Comparison of ENCODE assay signal across 8 mouse cellular contexts in the genomic region with DNA sequence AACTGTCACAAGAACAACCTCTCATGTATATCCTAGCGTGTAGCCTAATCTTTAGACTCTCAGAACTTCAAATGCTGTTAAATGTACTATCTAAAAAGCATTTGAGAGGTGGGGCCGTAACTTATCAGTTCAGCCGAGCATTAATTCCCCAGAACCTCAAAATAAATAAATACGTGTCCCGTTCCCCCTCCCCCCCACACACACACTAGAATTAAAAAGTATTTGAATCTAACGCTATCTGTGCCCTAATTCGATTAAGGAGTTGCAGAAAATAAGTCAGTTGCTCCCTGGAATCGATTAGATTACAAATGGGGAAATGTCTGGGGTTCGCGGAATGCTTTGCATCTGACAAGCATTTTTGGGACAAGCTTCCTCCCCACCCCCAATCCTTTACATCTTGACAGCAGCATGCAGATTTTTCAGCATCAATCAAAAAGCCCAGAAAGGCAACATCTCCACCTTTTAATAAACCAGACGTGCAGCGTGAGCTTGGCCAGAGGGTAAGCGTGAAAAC. TPM values are rescaled to one million over a fixed set of nuclear protein-coding genes. Genes with fewer than 3 reads are reported as not detected.
A peak's percentile ranks its signal among the peaks of the same experiment; 100 is the strongest.
DNase-seq lines count a peak whose midpoint lies in the region; ATAC-seq and TF ChIP-seq lines count a peak whose summit lies in the region.

No protein-coding gene starts in this region.

- H3K4me3 ChIP-seq in ES-Bruce4 (ENCODE audit: low read depth, low read length): no peak overlapping the region
- peak overlapping the region; percentile 66 for H3K4me3 ChIP-seq in hindbrain, embryonic 10.5 days
- H3K4me3 ChIP-seq in midbrain, embryonic 10.5 days: peak overlapping the region; percentile 67

- no peak for TF ChIP-seq POLR2A in ES-Bruce4 (IDR thresholded peaks at IDR 0.05; ENCODE audit: insufficient read depth, low read length)

- peaks cover 11% of the 10 kb centered on the region for H3K27me3 ChIP-seq in ES-Bruce4 (ENCODE audit: control insufficient read depth, insufficient read depth, low read length, poor library complexity, severe bottlenecking)
- H3K27me3 ChIP-seq in hindbrain, embryonic 10.5 days (ENCODE audit: insufficient read depth, poor library complexity, severe bottlenecking): peaks cover 30% of the 10 kb centered on the region
- H3K27me3 ChIP-seq in midbrain, embryonic 10.5 days (ENCODE audit: low read depth, poor library complexity, severe bottlenecking): peaks cover 48% of the 10 kb centered on the region

- TF ChIP-seq EP300 in ES-Bruce4 (IDR thresholded peaks at IDR 0.05; ENCODE audit: insufficient read depth, low read depth, low read length): no peak

- no peaks in the 10 kb centered on the region for H3K9me3 ChIP-seq in ES-Bruce4 (replicated peaks; ENCODE audit: control insufficient read depth, insufficient read depth, low read length, poor library complexity, severe bottlenecking)
- no peaks in the 10 kb centered on the region for H3K9me3 ChIP-seq in hindbrain, embryonic 10.5 days
- H3K9me3 ChIP-seq in midbrain, embryonic 10.5 days (replicated peaks): no peaks in the 10 kb centered on the region

- no peak overlapping the region for H3K27ac ChIP-seq in ES-Bruce4 (ENCODE audit: insufficient read depth, low read length)
- peak overlapping the region; percentile 85; the same call in 1 of the 2 replicates for H3K27ac ChIP-seq in hindbrain, embryonic 10.5 days
- peak overlapping the region; percentile 90 for H3K27ac ChIP-seq in midbrain, embryonic 10.5 days (replicated peaks)

- H3K9ac ChIP-seq in ES-Bruce4 (ENCODE audit: low read depth, poor library complexity, severe bottlenecking): peak overlapping the region; percentile 54; the same call in 1 of the 2 replicates

- peak; percentile 18 for DNase-seq in adrenal gland, adult 2 months
- no peak for DNase-seq in adrenal gland, postnatal 36 days
- DNase-seq in hindbrain, embryonic 10.5 days (ENCODE audit: low spot score): no peak
- DNase-seq in midbrain, embryonic 10.5 days (ENCODE audit: low spot score): no peak
- no peak for DNase-seq in T-cell, adult 2 months (ENCODE audit: low spot score)

- TF ChIP-seq CTCF in ES-Bruce4 (IDR thresholded peaks at IDR 0.05; ENCODE audit: low read depth, low read length): no peak

- no peaks in the 10 kb centered on the region for H3K36me3 ChIP-seq in ES-Bruce4 (ENCODE audit: control insufficient read depth, insufficient read depth, low read length, poor library complexity, severe bottlenecking)
- H3K36me3 ChIP-seq in hindbrain, embryonic 10.5 days: peaks cover 4% of the 10 kb centered on the region; the same call in 1 of the 2 replicates
- 0 out of 2 replicates have a peak, but pooled peaks cover 2% of the 10 kb centered on the region for H3K36me3 ChIP-seq in midbrain, embryonic 10.5 days

- no peak for ATAC-seq in megakaryocyte, adult 5-6 weeks (ENCODE audit: poor library complexity, severe bottlenecking)
- no peak for ATAC-seq in erythroid progenitor cell, adult 5-6 weeks (replicated peaks; ENCODE audit: low FRiP score, poor library complexity, severe bottlenecking)

- 8% methylated on average over 13 of the region's 13 CpGs for WGBS in hindbrain, embryonic 10.5 days
- WGBS in midbrain, embryonic 10.5 days: 8% methylated on average over 13 of the region's 13 CpGs

- H3K4me1 ChIP-seq in ES-Bruce4 (ENCODE audit: control insufficient read depth, insufficient read depth, low read length): no peaks in the 10 kb centered on the region
- peaks cover 71% of the 10 kb centered on the region for H3K4me1 ChIP-seq in hindbrain, embryonic 10.5 days (replicated peaks)
- peaks cover 83% of the 10 kb centered on the region for H3K4me1 ChIP-seq in midbrain, embryonic 10.5 days

RNA-seq across cellular contexts. Expression of a gene that starts 48.1 kb away (rescaled TPM):
- 100 to 1,000 TPM in 1 of 2 experiments, 10 to 100 TPM in 1; 34.1 to 125 TPM for total RNA-seq in adrenal gland, adult 2 months (2021)
- polyA plus RNA-seq in adrenal gland, adult 2 months (2012; rRNA removed): 58.3 and 115 TPM in 2 replicates
- 10 to 100 TPM; 36.9 to 88.8 TPM for total RNA-seq in adrenal gland, postnatal 36 days (2021)
- 11.4 and 12.8 TPM in 2 replicates for polyA plus RNA-seq in ES-Bruce4 (2011; ENCODE audit: insufficient read depth, insufficient read length, low read depth, missing spikeins)
- polyA plus RNA-seq in hindbrain, embryonic 10.5 days (2016; fragmentation: Nextera tagmentation; extraction: Ambion mirVana): 65.9 and 87.0 TPM in 2 replicates
- 81.7 and 116 TPM in 2 replicates for polyA plus RNA-seq in midbrain, embryonic 10.5 days (2016; fragmentation: Nextera tagmentation; extraction: Ambion mirVana)
- 0.62 TPM in 1 of 2 replicates, not detected in the other for total RNA-seq in megakaryocyte, adult 5-6 weeks (2015)
- total RNA-seq in megakaryocyte, adult 5-6 weeks (2017): 0.99 and 1.7 TPM in 2 replicates
- total RNA-seq in erythroid progenitor cell, adult 5-6 weeks (2015; ENCODE audit: low replicate concordance): 4.3 and 10.9 TPM in 2 replicates
- total RNA-seq in erythroid progenitor cell, adult 5-6 weeks (2017; ENCODE audit: low replicate concordance): 8.9 and 11.4 TPM in 2 replicates
